Mouse (Mus musculus): Measurements from ENCODE around the gene Prkca.

GRCm38 (mm10) chr11:108356020-108356419, 12.3 kb upstream of the Prkca start:
- TF ChIP-seq CTCF (IDR thresholded peaks at IDR 0.05; ENCODE audit: low read depth) (no peak), EP300 (IDR thresholded peaks at IDR 0.05; ENCODE audit: low read depth) (no peak)
